Mouse (Mus musculus) testis, adult 2 months (tissue): ENCODE data around the gene Tmem216. TPM values are rescaled to one million over a fixed set of nuclear protein-coding genes. Genes with fewer than 3 reads are reported as not detected.

Source experiments
- H3K27ac ChIP-seq: fragments of 200-500 bp; 2 replicates; pipeline ENCODE4 v1.5.1; 2012; ENCODE audit warnings: low read depth, low read length; ENCODE audit not compliant: control insufficient read depth, insufficient read depth
- H3K27me3 ChIP-seq: fragments of 200-500 bp; 2 replicates; pipeline ENCODE4 v1.6.1; 2012; ENCODE audit warnings: mild to moderate bottlenecking, low read length, moderate library complexity; ENCODE audit not compliant: control insufficient read depth, insufficient read depth
- H3K36me3 ChIP-seq: fragments of 200-500 bp; 2 replicates; pipeline ENCODE4 v1.6.1; 2012; ENCODE audit warnings: mild to moderate bottlenecking, low read length; ENCODE audit not compliant: control insufficient read depth, insufficient read depth
- H3K4me1 ChIP-seq: fragments of 200-500 bp; 2 replicates; pipeline ENCODE4 v1.6.1; 2012; ENCODE audit warnings: low read length; ENCODE audit not compliant: control insufficient read depth, insufficient read depth
- H3K4me3 ChIP-seq: fragments of 200-500 bp; 2 replicates; pipeline ENCODE4 v1.5.1; 2012; ENCODE audit warnings: low read depth, mild to moderate bottlenecking, low read length, moderate library complexity, mixed read lengths; ENCODE audit not compliant: control insufficient read depth
- CTCF ChIP-seq: fragments of 200-500 bp; IDR thresholded peaks from 2 replicates; pipeline ENCODE4 v1.5.1; 2012; ENCODE audit warnings: low read depth, mild to moderate bottlenecking, inconsistent platforms, low read length, moderate library complexity; ENCODE audit not compliant: control insufficient read depth, insufficient read depth, insufficient replicate concordance
- POLR2A ChIP-seq: fragments of 200-500 bp; IDR thresholded peaks from 2 replicates; pipeline ENCODE4 v1.6.1; 2012; ENCODE audit warnings: low read depth, mild to moderate bottlenecking, inconsistent platforms, low read length, moderate library complexity; ENCODE audit not compliant: control insufficient read depth
- polyA plus RNA-seq: library from polyadenylated mRNA; depleted of rRNA; stranded (reverse); fragments of >200 nt; gene quantifications from 2 replicates; pipeline ENCODE4 v1.2.3, GENCODE M21; 2012

The Tmem216 gene
- polyA plus RNA-seq, 1 experiment, result 39.5 TPM

DNA sequence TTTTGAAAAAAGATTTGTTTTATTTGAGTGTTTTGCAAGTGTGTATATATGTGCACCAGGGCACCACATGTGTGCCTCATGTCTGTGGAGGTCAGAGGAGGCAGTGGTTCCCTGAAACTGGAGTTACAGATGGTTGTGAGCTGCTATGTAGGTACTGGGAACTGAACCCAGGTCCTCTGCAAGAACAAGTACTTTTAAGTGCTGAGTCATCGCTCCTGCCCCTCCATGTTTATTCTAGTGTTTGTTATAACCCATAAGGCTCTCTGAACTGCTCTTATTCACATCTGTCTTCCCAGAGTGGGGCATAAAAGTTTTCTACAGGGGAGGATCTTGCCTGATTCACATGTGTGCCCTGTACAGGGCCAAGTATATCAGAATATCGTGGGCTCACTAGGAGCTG is 43.6 kb upstream of the Tmem216 start:
- TF ChIP-seq CTCF (no peak), POLR2A (no peak)
- H3K36me3 ChIP-seq, result peaks cover 9% of the 10 kb centered on the region
- H3K4me3 ChIP-seq, result no peak overlapping the region
- H3K27me3 ChIP-seq, result no peaks in the 10 kb centered on the region
- no peak overlapping the region for H3K27ac ChIP-seq
- peaks cover 11% of the 10 kb centered on the region for H3K4me1 ChIP-seq

DNA sequence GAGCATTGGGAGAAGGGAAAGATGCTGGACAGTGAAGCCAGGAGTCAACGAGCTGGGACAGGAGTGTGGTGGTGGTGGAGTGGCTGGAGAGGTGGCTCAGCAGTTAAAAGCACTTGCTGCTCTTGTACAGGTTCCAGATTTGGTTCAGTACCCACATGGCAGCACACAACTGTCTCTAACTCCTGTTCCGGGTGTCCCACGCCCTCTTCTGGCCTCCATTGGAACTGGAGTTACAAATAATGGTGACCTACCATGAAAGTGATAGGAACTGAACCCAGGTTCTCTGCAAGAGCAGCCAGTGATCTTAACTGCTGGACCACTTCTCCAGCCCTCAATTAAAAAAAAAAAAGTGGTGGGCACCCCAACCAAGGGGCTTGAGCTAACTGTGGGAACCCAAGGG is 42.1 kb upstream of the Tmem216 start:
- TF ChIP-seq CTCF (no peak), POLR2A (no peak)
- Histone ChIP-seq H3K4me1 (peaks cover under 1% of the 10 kb centered on the region; the same call in 1 of the 2 replicates), H3K27ac (no peak overlapping the region), H3K36me3 (peaks cover 6% of the 10 kb centered on the region), H3K27me3 (no peaks in the 10 kb centered on the region), H3K4me3 (no peak overlapping the region)

DNA sequence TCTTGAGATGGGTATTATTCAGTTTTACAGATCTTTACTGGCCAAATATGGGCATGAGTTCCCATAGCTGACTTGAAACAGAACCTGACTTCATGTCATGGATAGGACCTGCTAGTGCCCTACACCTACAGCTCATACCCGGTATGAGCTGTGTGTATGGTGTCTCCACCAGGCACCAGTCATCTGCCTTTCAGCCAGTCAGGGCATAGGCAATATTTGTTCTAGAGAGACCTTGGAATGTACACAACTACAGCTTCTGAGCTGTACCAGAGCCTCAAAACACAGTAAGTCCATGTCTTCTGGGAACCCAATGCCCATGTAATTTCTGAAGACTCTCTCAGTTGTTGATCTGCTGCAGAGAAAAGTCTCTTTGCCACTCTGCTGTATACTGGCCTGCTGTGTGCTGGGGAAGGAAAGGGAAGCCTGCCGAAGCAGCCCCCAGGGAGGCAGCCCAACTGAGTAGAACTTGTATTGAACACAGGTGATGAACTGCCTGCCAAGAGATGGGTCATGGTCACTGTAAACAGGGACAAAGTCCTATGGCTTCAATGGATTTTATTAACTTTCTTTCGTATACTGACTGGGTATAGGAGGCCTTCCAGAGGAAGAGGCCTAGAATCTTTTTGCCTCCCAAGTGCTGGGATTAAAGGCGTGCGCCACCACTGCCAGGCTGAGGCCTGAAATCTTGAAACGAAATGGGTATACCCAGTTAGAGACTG is 35.8 kb upstream of the Tmem216 start:
- H3K4me1 ChIP-seq, result no peaks in the 10 kb centered on the region
- peaks cover 2% of the 10 kb centered on the region for H3K36me3 ChIP-seq
- no peak overlapping the region for H3K4me3 ChIP-seq
- no peaks in the 10 kb centered on the region for H3K27me3 ChIP-seq
- no peak overlapping the region for H3K27ac ChIP-seq
- no peak for TF ChIP-seq POLR2A

DNA sequence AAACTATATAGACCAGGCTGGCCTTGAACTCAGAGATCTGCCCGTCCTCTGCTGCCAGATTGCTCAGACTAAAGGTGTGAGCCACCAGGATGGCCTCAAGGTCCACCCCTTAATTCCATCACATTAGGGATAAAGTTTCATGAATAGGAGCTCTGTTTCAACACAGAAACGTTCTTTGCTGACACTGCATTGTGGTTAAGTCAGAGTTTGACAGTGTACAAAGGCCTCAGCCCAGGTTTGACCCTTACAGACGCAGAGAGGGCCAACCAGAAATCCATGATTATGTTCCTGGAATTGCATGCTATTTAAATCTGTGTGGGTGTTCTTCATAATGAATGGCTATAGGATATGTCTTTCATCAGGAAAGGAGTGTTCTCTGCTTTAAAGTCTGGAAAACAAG is 34.3 kb upstream of the Tmem216 start:
- peaks cover 2% of the 10 kb centered on the region for H3K36me3 ChIP-seq
- no peak for TF ChIP-seq POLR2A
- TF ChIP-seq CTCF, result no peak
- H3K27ac ChIP-seq, result no peak overlapping the region

DNA sequence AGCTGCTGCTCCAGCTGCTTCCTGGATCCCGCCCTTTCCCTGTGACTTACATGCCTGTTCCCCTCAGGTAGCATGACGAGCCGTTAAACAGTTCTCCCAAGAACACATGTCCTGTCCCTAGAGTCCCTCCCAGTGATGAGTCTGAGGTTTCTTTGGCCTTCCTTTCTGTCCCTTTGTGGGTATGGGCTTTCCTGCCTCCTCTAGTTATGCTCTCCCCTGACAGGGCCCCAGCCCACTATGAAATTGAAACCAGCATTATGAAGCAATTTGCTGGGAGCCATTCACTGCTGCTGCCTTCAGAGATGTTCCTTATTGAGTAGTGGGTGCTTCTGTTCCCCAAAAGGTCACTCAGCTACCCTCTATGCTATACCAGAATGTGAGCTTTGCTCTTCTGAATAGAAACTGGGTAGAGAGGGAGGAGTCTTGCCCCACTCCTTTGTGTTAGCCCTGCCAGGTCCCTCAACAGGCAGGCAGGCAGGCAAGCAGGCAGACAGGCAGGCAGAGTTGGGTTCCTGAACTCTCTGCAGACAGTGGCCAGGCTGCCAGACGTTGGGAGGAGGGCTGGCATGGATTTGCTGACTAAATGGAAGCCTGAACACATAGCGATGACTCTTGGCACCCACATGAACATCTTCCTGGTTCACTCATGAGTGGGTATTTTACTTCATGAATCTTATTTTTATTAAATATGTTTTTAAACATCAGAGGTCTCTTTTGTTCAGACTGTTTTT is 33.3 kb upstream of the Tmem216 start:
- Histone ChIP-seq H3K4me3 (no peak overlapping the region), H3K27ac (no peak overlapping the region), H3K27me3 (no peaks in the 10 kb centered on the region), H3K36me3 (no peaks in the 10 kb centered on the region; the same call in 1 of the 2 replicates), H3K4me1 (no peaks in the 10 kb centered on the region)
- no peak for TF ChIP-seq POLR2A
- no peak for TF ChIP-seq CTCF

More for the DNA sequence above, 34.3 kb upstream of the Tmem216 start:
- Histone ChIP-seq H3K4me1 (no peaks in the 10 kb centered on the region), H3K4me3 (no peak overlapping the region), H3K27me3 (no peaks in the 10 kb centered on the region)

DNA sequence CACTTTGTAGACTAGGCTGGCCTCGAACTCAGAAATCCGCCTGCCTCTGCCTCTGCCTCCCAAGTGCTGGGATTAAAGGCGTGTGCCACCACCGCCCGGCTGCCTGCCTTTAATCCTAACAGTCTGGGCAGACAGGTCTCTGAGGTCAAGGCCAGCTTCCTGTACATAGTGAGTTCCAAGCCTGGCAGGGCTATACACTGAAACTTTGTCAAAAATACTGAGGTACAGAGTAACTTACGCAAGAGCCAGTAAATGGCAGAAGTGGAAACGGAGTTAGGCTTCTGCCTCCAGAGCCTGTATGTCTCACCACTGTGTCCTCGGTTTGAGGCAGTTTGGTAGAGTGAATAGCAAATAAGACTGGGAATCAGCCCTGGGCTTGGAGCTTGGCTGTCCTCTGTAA is 31.2 kb upstream of the Tmem216 start:
- H3K4me1 ChIP-seq, result no peaks in the 10 kb centered on the region
- H3K36me3 ChIP-seq, result no peaks in the 10 kb centered on the region; the same call in none of the 2 replicates
- no peak overlapping the region for H3K27ac ChIP-seq
- no peaks in the 10 kb centered on the region for H3K27me3 ChIP-seq
- TF ChIP-seq POLR2A, result no peak
- TF ChIP-seq CTCF, result no peak
- H3K4me3 ChIP-seq, result no peak overlapping the region

DNA sequence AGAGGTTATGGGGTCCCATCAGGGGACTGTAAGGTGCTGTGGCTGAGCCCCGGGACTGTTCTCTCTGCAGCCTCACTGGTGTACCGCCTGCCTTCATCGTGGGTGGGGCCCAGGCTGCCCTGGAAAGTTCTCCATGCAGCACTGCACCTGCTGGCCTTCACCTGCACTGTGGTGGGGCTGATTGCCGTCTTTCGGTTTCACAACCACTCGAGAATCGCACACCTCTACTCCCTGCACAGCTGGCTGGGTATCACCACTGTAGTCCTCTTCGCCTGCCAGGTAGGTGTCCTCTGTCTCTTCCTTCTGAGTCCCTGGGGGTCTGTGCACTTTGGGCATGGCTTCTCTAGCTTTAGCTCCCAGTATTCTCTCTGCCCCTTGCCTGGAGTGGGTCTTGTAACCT is 29.1 kb upstream of the Tmem216 start:
- H3K27me3 ChIP-seq, result no peaks in the 10 kb centered on the region
- no peak overlapping the region for H3K27ac ChIP-seq
- H3K36me3 ChIP-seq, result no peaks in the 10 kb centered on the region; the same call in none of the 2 replicates
- TF ChIP-seq POLR2A (no peak), CTCF (no peak)
- no peak overlapping the region for H3K4me3 ChIP-seq
- no peaks in the 10 kb centered on the region for H3K4me1 ChIP-seq
